Mouse (Mus musculus) neural tube, embryonic 13.5 days (tissue): ENCODE measurements around the gene Ptafr. TPM values are rescaled to one million over a fixed set of nuclear protein-coding genes. Genes with fewer than 3 reads are reported as not detected.
"Not testable (repeated sequence)": the region's sequence is repeated elsewhere in the genome, so short reads cannot be mapped to it uniquely, and the experiment has no call there.

Experiments
- ATAC-seq: fragments of 200-750 bp; cut with Nextera tagmentation; 2 replicates; pipeline ENCODE4 v1.8.0; 2017; ENCODE audit warnings: low read depth, mild to moderate bottlenecking, moderate TSS enrichment, moderate library complexity
- H3K27ac ChIP-seq: fragments of 300-500 bp; sonication (generic); replicated peaks from 2 replicates; pipeline ENCODE4 v1.5.1; 2015; ENCODE audit warnings: moderate library complexity, mild to moderate bottlenecking, inconsistent platforms
- H3K27me3 ChIP-seq: fragments of 300-500 bp; sonication (generic); 2 replicates; pipeline ENCODE4 v1.6.1; 2015; ENCODE audit warnings: mild to moderate bottlenecking, inconsistent platforms
- H3K36me3 ChIP-seq: fragments of 300-500 bp; sonication (generic); 2 replicates; pipeline ENCODE4 v1.6.1; 2015; ENCODE audit warnings: mild to moderate bottlenecking, inconsistent platforms
- H3K4me1 ChIP-seq: fragments of 300-500 bp; sonication (generic); replicated peaks from 2 replicates; pipeline ENCODE4 v1.6.1; 2015; ENCODE audit warnings: inconsistent platforms
- H3K4me2 ChIP-seq: fragments of 300-500 bp; sonication (generic); 2 replicates; pipeline ENCODE4 v1.6.1; 2015; ENCODE audit warnings: inconsistent platforms, mild to moderate bottlenecking, moderate library complexity
- H3K4me3 ChIP-seq: fragments of 300-500 bp; sonication (generic); 2 replicates; pipeline ENCODE4 v1.5.1; 2015; ENCODE audit warnings: mild to moderate bottlenecking, inconsistent platforms
- H3K9ac ChIP-seq: fragments of 300-500 bp; sonication (generic); 2 replicates; pipeline ENCODE4 v1.6.1; 2015; ENCODE audit warnings: moderate library complexity, mild to moderate bottlenecking, inconsistent platforms
- H3K9me3 ChIP-seq: fragments of 300-500 bp; sonication (generic); 2 replicates; pipeline ENCODE4 v1.6.1; 2016; ENCODE audit warnings: inconsistent platforms
- WGBS: fragments of 180-500 bp; shearing (Covaris S2); methylation state at CpG from one replicate; pipeline ENCODE4 v1.1.7; 2015; 5-methylcytosine and 5-hydroxymethylcytosine counted together
- polyA plus RNA-seq: library from polyadenylated mRNA; unstranded; fragments of >200 nt; fragmentation: Nextera tagmentation; extraction: Ambion mirVana; gene quantifications from 2 replicates; pipeline ENCODE4 v1.2.1, GENCODE M21; 2015

The Ptafr gene
- polyA plus RNA-seq, 1 experiment from 2014 or later, result 0.80 TPM

DNA sequence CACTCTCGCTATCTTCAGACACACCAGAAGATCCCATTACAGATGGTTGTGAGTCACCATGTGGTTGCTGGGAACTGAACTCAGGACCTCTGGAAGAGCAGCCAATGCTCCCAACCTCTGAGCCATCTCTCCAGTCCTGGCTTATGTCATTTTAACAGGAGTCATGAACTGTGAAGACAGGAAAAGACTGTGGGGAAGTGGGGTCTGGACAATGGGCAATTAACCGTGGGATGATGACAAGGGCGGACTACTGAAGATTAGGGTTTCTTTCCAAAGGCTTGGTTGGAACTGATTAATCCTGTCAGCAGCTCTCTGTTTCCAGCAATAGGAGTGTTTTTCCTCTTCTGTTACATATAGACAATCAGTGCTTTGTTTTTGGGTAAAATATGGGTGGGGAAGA, 35.9 kb downstream of the Ptafr start:
- Histone ChIP-seq H3K9me3 (no peaks in the 10 kb centered on the region), H3K27me3 (no peaks in the 10 kb centered on the region), H3K4me1 (no peaks in the 10 kb centered on the region), H3K36me3 (no peaks in the 10 kb centered on the region), H3K9ac (no peak overlapping the region), H3K27ac (no peak overlapping the region), H3K4me2 (no peak overlapping the region), H3K4me3 (no peak overlapping the region)
- WGBS, result 88% methylated on average over 3 of the region's 3 CpGs
- no peak for ATAC-seq

DNA sequence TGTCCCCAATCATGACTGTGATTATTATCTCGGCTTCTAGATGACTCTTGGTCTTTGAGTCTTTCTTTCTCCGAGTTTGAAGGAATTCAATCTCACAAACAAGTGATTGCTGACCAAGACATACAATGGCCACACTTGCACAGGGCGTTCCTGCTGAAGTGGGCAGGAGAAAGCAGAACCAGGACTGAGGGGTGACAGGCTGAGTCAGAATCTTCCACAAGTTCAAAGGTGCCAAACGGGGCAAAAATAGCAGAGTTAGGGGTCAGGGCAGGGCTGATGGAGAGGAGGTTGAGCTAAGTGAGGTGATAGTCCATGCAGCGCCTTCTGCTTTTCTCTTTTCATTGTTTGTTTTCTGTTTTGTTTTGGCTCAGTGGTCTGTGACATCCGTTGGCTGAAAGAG, 36.6 kb downstream of the Ptafr start:
- H3K4me2 ChIP-seq, result no peak overlapping the region
- H3K9me3 ChIP-seq, result no peaks in the 10 kb centered on the region
- no peak overlapping the region for H3K27ac ChIP-seq
- no peak overlapping the region for H3K4me3 ChIP-seq
- 88% methylated on average over 6 of the region's 6 CpGs for WGBS
- H3K9ac ChIP-seq, result no peak overlapping the region
- H3K27me3 ChIP-seq, result no peaks in the 10 kb centered on the region
- no peak for ATAC-seq
- no peaks in the 10 kb centered on the region for H3K4me1 ChIP-seq
- no peaks in the 10 kb centered on the region for H3K36me3 ChIP-seq

DNA sequence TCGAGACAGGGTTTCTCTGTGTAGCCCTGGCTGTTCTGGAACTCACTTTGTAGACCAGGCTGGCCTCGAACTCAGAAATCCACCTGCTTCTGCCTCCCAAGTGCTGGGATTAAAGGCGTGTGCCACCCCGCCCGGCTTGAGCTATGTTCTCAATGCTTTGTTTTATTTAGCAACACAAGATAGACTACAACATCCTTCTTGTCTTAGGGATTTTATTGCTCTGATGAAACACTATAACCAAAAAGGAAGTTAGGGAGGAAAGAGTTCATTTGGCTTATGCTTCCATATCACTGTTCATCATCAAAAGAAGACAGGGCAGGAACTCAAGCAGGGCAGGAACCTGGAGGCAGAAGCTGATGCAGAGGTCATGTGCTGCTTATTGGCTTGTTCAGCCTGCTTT, 37.4 kb downstream of the Ptafr start:
- H3K4me3 ChIP-seq, ATAC-seq: not testable (repeated sequence)
- 85% methylated on average over 5 of the region's 5 CpGs for WGBS

GRCm38 (mm10) chr4:132603468-132603867, 39.6 kb downstream of the Ptafr start:
- no peaks in the 10 kb centered on the region for H3K27me3 ChIP-seq
- no peaks in the 10 kb centered on the region for H3K9me3 ChIP-seq
- no peak overlapping the region for H3K9ac ChIP-seq
- WGBS, result 84% methylated on average over 4 of the region's 4 CpGs
- no peak overlapping the region for H3K4me3 ChIP-seq
- no peak overlapping the region for H3K27ac ChIP-seq
- no peaks in the 10 kb centered on the region for H3K36me3 ChIP-seq
- no peak overlapping the region for H3K4me2 ChIP-seq
- no peaks in the 10 kb centered on the region for H3K4me1 ChIP-seq
- ATAC-seq, result no peak

More for the DNA sequence above, 37.4 kb downstream of the Ptafr start:
- not testable (repeated sequence) for H3K4me2 ChIP-seq, H3K9me3 ChIP-seq, H3K27me3 ChIP-seq, H3K36me3 ChIP-seq, H3K4me1 ChIP-seq, H3K27ac ChIP-seq, H3K9ac ChIP-seq

- H3K9ac ChIP-seq, result no peak overlapping the region
- no peak overlapping the region for H3K4me2 ChIP-seq
- no peak overlapping the region for H3K27ac ChIP-seq
- H3K36me3 ChIP-seq, result no peaks in the 10 kb centered on the region
- H3K27me3 ChIP-seq, result no peaks in the 10 kb centered on the region
- H3K4me1 ChIP-seq, result no peaks in the 10 kb centered on the region
- H3K9me3 ChIP-seq, result no peaks in the 10 kb centered on the region
- 82% methylated on average over 5 of the region's 5 CpGs for WGBS
- ATAC-seq, result no peak
- H3K4me3 ChIP-seq, result no peak overlapping the region
These were observed 41.9 kb downstream of the Ptafr start for GRCm38 (mm10) chr4:132605816-132606215.

DNA sequence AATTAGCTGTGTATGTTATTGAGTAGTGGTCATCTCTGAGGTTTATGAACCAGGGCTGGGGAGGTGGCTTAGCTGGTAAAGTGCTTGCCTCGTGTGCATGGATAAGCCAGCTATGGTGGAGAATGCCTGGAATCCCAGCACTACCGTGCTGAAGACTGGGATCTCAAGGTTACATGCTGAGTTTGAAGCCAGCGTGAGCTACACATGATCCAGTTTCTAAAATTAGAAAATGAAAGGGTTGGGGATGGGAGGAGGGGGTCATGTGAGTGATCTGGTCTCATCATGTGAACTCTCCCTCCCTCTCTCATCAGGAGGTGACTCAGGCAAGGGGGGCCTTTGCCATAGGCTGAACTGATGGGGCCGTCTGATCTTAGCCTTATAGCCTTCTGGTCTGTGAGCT, 44.3 kb downstream of the Ptafr start:
- Histone ChIP-seq H3K27me3 (no peaks in the 10 kb centered on the region), H3K9me3 (no peaks in the 10 kb centered on the region), H3K27ac (no peak overlapping the region), H3K4me1 (no peaks in the 10 kb centered on the region), H3K4me3 (no peak overlapping the region), H3K4me2 (no peak overlapping the region), H3K36me3 (no peaks in the 10 kb centered on the region), H3K9ac (no peak overlapping the region)
- 60% methylated on average over 4 of the region's 4 CpGs for WGBS
- ATAC-seq, result no peak

GRCm38 (mm10) chr4:132610301-132610984, 46.6 kb downstream of the Ptafr start:
- Histone ChIP-seq H3K9ac (no peak overlapping the region), H3K4me2 (no peak overlapping the region), H3K27me3 (no peaks in the 10 kb centered on the region), H3K27ac (no peak overlapping the region), H3K36me3 (no peaks in the 10 kb centered on the region), H3K9me3 (no peaks in the 10 kb centered on the region), H3K4me3 (no peak overlapping the region), H3K4me1 (no peaks in the 10 kb centered on the region)
- 81% methylated on average over 3 of the region's 3 CpGs for WGBS
- no peak for ATAC-seq

DNA sequence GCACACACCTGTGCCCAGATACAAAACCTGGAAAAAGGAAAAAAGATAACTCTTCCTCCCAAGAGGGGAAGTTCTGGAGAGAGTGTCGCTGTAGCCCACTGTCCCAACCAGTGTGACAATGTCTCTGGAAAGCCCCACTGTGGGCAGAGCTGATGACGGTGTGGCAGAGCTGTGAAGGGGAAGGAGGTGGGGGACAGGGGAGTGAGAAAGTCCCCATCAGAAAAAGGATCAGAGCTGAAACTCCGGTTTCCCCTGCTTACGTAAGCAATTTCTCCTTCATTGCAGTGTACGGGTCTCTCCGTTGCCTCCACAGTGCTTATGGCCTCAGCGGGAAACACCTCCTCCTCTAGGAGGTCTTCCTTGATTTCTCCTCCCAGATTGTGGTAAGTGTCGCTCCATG, 47.5 kb downstream of the Ptafr start:
- no peak overlapping the region for H3K4me2 ChIP-seq
- no peak overlapping the region for H3K27ac ChIP-seq
- WGBS, result 89% methylated on average over 8 of the region's 8 CpGs
- no peaks in the 10 kb centered on the region for H3K27me3 ChIP-seq
- no peaks in the 10 kb centered on the region for H3K36me3 ChIP-seq
- ATAC-seq, result no peak
- H3K4me1 ChIP-seq, result no peaks in the 10 kb centered on the region
- no peak overlapping the region for H3K4me3 ChIP-seq
- no peaks in the 10 kb centered on the region for H3K9me3 ChIP-seq
- no peak overlapping the region for H3K9ac ChIP-seq

- Histone ChIP-seq H3K27me3 (no peaks in the 10 kb centered on the region), H3K4me3 (no peak overlapping the region), H3K9ac (no peak overlapping the region), H3K9me3 (no peaks in the 10 kb centered on the region), H3K4me1 (no peaks in the 10 kb centered on the region), H3K4me2 (no peak overlapping the region), H3K36me3 (no peaks in the 10 kb centered on the region), H3K27ac (no peak overlapping the region)
- WGBS, result 87% methylated on average over 6 of the region's 6 CpGs
- ATAC-seq, result no peak
These were observed 54.0 kb downstream of the Ptafr start for GRCm38 (mm10) chr4:132617873-132618272.

- Histone ChIP-seq H3K36me3 (no peaks in the 10 kb centered on the region), H3K4me1 (no peaks in the 10 kb centered on the region), H3K27me3 (no peaks in the 10 kb centered on the region), H3K4me3 (no peak overlapping the region), H3K27ac (no peak overlapping the region), H3K9me3 (no peaks in the 10 kb centered on the region), H3K4me2 (no peak overlapping the region), H3K9ac (no peak overlapping the region)
- ATAC-seq, result no peak
- 89% methylated on average over 10 of the region's 10 CpGs for WGBS
These were observed 55.0 kb downstream of the Ptafr start for GRCm38 (mm10) chr4:132618850-132619375.

GRCm38 (mm10) chr4:132620134-132620533, 56.3 kb downstream of the Ptafr start:
- Histone ChIP-seq H3K9me3 (no peaks in the 10 kb centered on the region), H3K36me3 (no peaks in the 10 kb centered on the region), H3K27ac (no peak overlapping the region), H3K9ac (no peak overlapping the region), H3K27me3 (no peaks in the 10 kb centered on the region), H3K4me3 (no peak overlapping the region), H3K4me2 (no peak overlapping the region), H3K4me1 (no peaks in the 10 kb centered on the region)
- ATAC-seq, result no peak
- WGBS, result 90% methylated on average over 4 of the region's 4 CpGs

DNA sequence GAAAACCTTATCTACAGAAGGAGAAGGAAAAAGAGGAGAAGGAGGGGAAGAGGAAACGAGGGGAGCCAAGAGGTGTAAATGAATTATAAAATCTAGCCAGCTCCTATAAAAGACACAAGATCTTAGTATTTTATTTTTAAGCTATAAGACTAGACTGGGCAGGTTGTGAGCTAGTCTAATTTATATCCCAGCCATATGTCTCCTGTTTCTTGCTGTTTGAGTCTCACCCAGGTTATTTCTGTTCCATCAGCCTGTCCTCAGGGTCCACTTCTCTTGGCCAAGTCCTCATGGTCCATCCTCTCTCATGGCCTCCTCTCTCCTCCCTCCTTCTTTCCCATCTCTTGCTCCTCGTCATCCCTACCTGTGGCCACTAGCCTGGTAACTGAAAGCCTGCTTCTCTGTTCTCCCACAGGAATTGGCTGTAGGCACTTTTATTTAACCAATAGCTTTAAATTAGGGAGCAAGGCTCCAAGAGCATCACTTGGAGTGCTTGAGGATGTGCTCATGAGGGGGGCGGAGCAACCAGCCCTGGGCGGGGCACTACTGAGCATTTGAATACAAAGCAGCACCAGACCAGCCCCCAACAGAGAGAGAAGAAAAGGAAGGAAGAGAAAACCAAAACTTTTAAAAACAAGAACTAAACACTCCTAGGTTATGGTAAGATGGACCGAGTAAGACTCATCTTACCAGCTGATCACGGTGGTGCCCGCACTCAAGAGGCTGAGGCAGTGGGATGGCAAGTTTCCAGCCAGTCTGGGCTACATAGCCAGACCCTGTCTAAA, 57.6 kb downstream of the Ptafr start:
- Histone ChIP-seq H3K27me3 (no peaks in the 10 kb centered on the region), H3K4me3 (no peak overlapping the region), H3K36me3 (no peaks in the 10 kb centered on the region), H3K4me1 (no peaks in the 10 kb centered on the region), H3K4me2 (no peak overlapping the region), H3K9me3 (no peaks in the 10 kb centered on the region), H3K9ac (no peak overlapping the region), H3K27ac (no peak overlapping the region)
- 78% methylated on average over 7 of the region's 7 CpGs for WGBS
- ATAC-seq, result no peak
